Mouse (Mus musculus) stomach, embryonic 15.5 days (tissue): ENCODE data around the gene P2ry12. TPM values are rescaled to one million over a fixed set of nuclear protein-coding genes. Genes with fewer than 3 reads are reported as not detected.

ENCODE experiments used
- ATAC-seq: fragments of 200-750 bp; cut with Nextera tagmentation; 2 replicates; pipeline ENCODE4 v1.8.0; 2017; ENCODE audit warnings: low read depth, moderate number of reproducible peaks, moderate TSS enrichment; ENCODE audit not compliant: insufficient read depth, low FRiP score
- H3K27ac ChIP-seq: fragments of 300-500 bp; sonication (generic); 2 replicates; pipeline ENCODE4 v1.5.1; 2015; ENCODE audit warnings: mild to moderate bottlenecking, inconsistent platforms
- H3K27me3 ChIP-seq: fragments of 300-500 bp; sonication (generic); replicated peaks from 2 replicates; pipeline ENCODE4 v1.6.1; 2015; ENCODE audit warnings: inconsistent platforms
- H3K36me3 ChIP-seq: fragments of 300-500 bp; sonication (generic); 2 replicates; pipeline ENCODE4 v1.6.1; 2015; ENCODE audit warnings: inconsistent platforms
- H3K4me1 ChIP-seq: fragments of 300-500 bp; sonication (generic); 2 replicates; pipeline ENCODE4 v1.6.1; 2015; ENCODE audit warnings: inconsistent platforms
- H3K4me2 ChIP-seq: fragments of 300-500 bp; sonication (generic); 2 replicates; pipeline ENCODE4 v1.6.1; 2015; ENCODE audit warnings: mild to moderate bottlenecking, inconsistent platforms
- H3K4me3 ChIP-seq: fragments of 300-500 bp; sonication (generic); replicated peaks from 2 replicates; pipeline ENCODE4 v1.5.1; 2015; ENCODE audit warnings: inconsistent platforms
- H3K9ac ChIP-seq: fragments of 300-500 bp; sonication (generic); 2 replicates; pipeline ENCODE4 v1.6.1; 2015; ENCODE audit warnings: inconsistent platforms
- H3K9me3 ChIP-seq: fragments of 300-500 bp; sonication (generic); 2 replicates; pipeline ENCODE4 v1.6.1; 2016; ENCODE audit warnings: inconsistent platforms
- WGBS: fragments of 180-500 bp; shearing (Covaris S2); methylation state at CpG from one replicate; pipeline ENCODE4 v1.1.7; 2015; 5-methylcytosine and 5-hydroxymethylcytosine counted together
- polyA plus RNA-seq: library from polyadenylated mRNA; unstranded; fragments of >200 nt; fragmentation: Nextera tagmentation; extraction: Ambion mirVana; gene quantifications from 2 replicates; pipeline ENCODE4 v1.2.1, GENCODE M21; 2015

Gene P2ry12
- polyA plus RNA-seq, 1 experiment from 2014 or later, result 3.4 TPM

GRCm38 (mm10) chr3:59204719-59205503 is 57.8 kb downstream of the P2ry12 start:
- no peaks in the 10 kb centered on the region for H3K27me3 ChIP-seq
- 50% methylated on average over 11 of the region's 11 CpGs for WGBS
- no peaks in the 10 kb centered on the region for H3K9me3 ChIP-seq
- H3K4me3 ChIP-seq, result no peak overlapping the region
- H3K9ac ChIP-seq, result no peak overlapping the region
- H3K36me3 ChIP-seq, result no peaks in the 10 kb centered on the region
- no peak for ATAC-seq
- no peak overlapping the region for H3K4me2 ChIP-seq
- no peaks in the 10 kb centered on the region for H3K4me1 ChIP-seq
- peak overlapping the region; percentile 44; the same call in 1 of the 2 replicates for H3K27ac ChIP-seq

GRCm38 (mm10) chr3:59203802-59204520 is 58.7 kb downstream of the P2ry12 start:
- Histone ChIP-seq H3K9me3 (no peaks in the 10 kb centered on the region), H3K4me2 (no peak overlapping the region), H3K27me3 (no peaks in the 10 kb centered on the region), H3K4me3 (no peak overlapping the region), H3K27ac (peak overlapping the region; percentile 49), H3K9ac (no peak overlapping the region), H3K4me1 (no peaks in the 10 kb centered on the region), H3K36me3 (no peaks in the 10 kb centered on the region)
- ATAC-seq, result peak; percentile 85
- 64% methylated on average over 8 of the region's 8 CpGs for WGBS

GRCm38 (mm10) chr3:59197329-59197948 is 65.2 kb downstream of the P2ry12 start:
- no peak for ATAC-seq
- no peaks in the 10 kb centered on the region for H3K4me1 ChIP-seq
- H3K36me3 ChIP-seq, result no peaks in the 10 kb centered on the region
- WGBS, result 74% methylated on average over 4 of the region's 4 CpGs
- no peak overlapping the region for H3K27ac ChIP-seq
- no peaks in the 10 kb centered on the region for H3K27me3 ChIP-seq
- H3K4me3 ChIP-seq, result no peak overlapping the region
- no peak overlapping the region for H3K4me2 ChIP-seq
- no peaks in the 10 kb centered on the region for H3K9me3 ChIP-seq
- no peak overlapping the region for H3K9ac ChIP-seq

- H3K4me1 ChIP-seq, result no peaks in the 10 kb centered on the region
- peak within 1 kb of the TSS; percentile 31; the same call in 1 of the 2 replicates for H3K27ac ChIP-seq
- no peak within 1 kb of the TSS for H3K9ac ChIP-seq
- no peaks in the 10 kb centered on the region for H3K9me3 ChIP-seq
- WGBS, result 77% methylated on average over 7 of the region's 7 CpGs
- H3K4me2 ChIP-seq, result no peak within 1 kb of the TSS
- H3K36me3 ChIP-seq, result no peaks in the 10 kb centered on the region
- no peak for ATAC-seq
- no peaks in the 10 kb centered on the region for H3K27me3 ChIP-seq
- peak within 1 kb of the TSS; percentile 18; the same call in 1 of the 2 replicates for H3K4me3 ChIP-seq
Observed at GRCm38 (mm10) chr3:59194938-59195337, 67.7 kb downstream of the P2ry12 start, which contains the start of gene Gpr87. TSS of gene Gpr87 (minus strand) at chr3:59195104.

- no peak for ATAC-seq
- Histone ChIP-seq H3K9me3 (no peaks in the 10 kb centered on the region), H3K27ac (no peak overlapping the region), H3K4me1 (no peaks in the 10 kb centered on the region), H3K27me3 (no peaks in the 10 kb centered on the region), H3K9ac (no peak overlapping the region), H3K4me3 (peak overlapping the region; percentile 18; the same call in 1 of the 2 replicates), H3K36me3 (no peaks in the 10 kb centered on the region), H3K4me2 (no peak overlapping the region)
- WGBS, result 82% methylated on average over 7 of the region's 7 CpGs
Observed at GRCm38 (mm10) chr3:59194099-59194498, 68.6 kb downstream of the P2ry12 start.

GRCm38 (mm10) chr3:59191674-59192073 is 71.0 kb downstream of the P2ry12 start:
- H3K4me3 ChIP-seq, result no peak overlapping the region
- H3K9ac ChIP-seq, result no peak overlapping the region
- H3K9me3 ChIP-seq, result no peaks in the 10 kb centered on the region
- H3K27me3 ChIP-seq, result no peaks in the 10 kb centered on the region
- H3K4me2 ChIP-seq, result no peak overlapping the region
- no peak overlapping the region for H3K27ac ChIP-seq
- WGBS, result 95% methylated on average over 6 of the region's 6 CpGs
- no peak for ATAC-seq
- no peaks in the 10 kb centered on the region for H3K4me1 ChIP-seq
- H3K36me3 ChIP-seq, result no peaks in the 10 kb centered on the region

GRCm38 (mm10) chr3:59187336-59187735 is 75.3 kb downstream of the P2ry12 start:
- Histone ChIP-seq H3K4me1 (no peaks in the 10 kb centered on the region), H3K9me3 (no peaks in the 10 kb centered on the region), H3K9ac (no peak overlapping the region), H3K27ac (no peak overlapping the region), H3K4me3 (no peak overlapping the region), H3K27me3 (no peaks in the 10 kb centered on the region), H3K4me2 (no peak overlapping the region), H3K36me3 (no peaks in the 10 kb centered on the region)
- no peak for ATAC-seq
- WGBS, result 75% methylated on average over 4 of the region's 4 CpGs

GRCm38 (mm10) chr3:59185662-59186061 is 77.0 kb downstream of the P2ry12 start:
- Histone ChIP-seq H3K9me3 (no peaks in the 10 kb centered on the region), H3K36me3 (no peaks in the 10 kb centered on the region)

GRCm38 (mm10) chr3:59182129-59182528 is 80.5 kb downstream of the P2ry12 start:
- Histone ChIP-seq H3K4me1 (no peaks in the 10 kb centered on the region), H3K9me3 (no peaks in the 10 kb centered on the region), H3K4me2 (no peak overlapping the region), H3K27ac (no peak overlapping the region), H3K27me3 (no peaks in the 10 kb centered on the region), H3K4me3 (no peak overlapping the region), H3K36me3 (no peaks in the 10 kb centered on the region), H3K9ac (no peak overlapping the region)
- ATAC-seq, result no peak

More at GRCm38 (mm10) chr3:59185662-59186061, 77.0 kb downstream of the P2ry12 start:
- H3K4me2 ChIP-seq, result no peak overlapping the region
- H3K27me3 ChIP-seq, result no peaks in the 10 kb centered on the region
- H3K4me3 ChIP-seq, result no peak overlapping the region
- no peak for ATAC-seq
- no peak overlapping the region for H3K9ac ChIP-seq
- H3K27ac ChIP-seq, result no peak overlapping the region
- 71% methylated on average over 4 of the region's 4 CpGs for WGBS
- no peaks in the 10 kb centered on the region for H3K4me1 ChIP-seq

GRCm38 (mm10) chr3:59181134-59181533 is 81.5 kb downstream of the P2ry12 start:
- H3K36me3 ChIP-seq, result no peaks in the 10 kb centered on the region
- H3K4me1 ChIP-seq, result no peaks in the 10 kb centered on the region
- 72% methylated on average over 5 of the region's 5 CpGs for WGBS
- H3K27ac ChIP-seq, result no peak overlapping the region
- no peak overlapping the region for H3K4me2 ChIP-seq
- H3K9ac ChIP-seq, result no peak overlapping the region
- no peak overlapping the region for H3K4me3 ChIP-seq
- H3K9me3 ChIP-seq, result no peaks in the 10 kb centered on the region
- H3K27me3 ChIP-seq, result no peaks in the 10 kb centered on the region
- no peak for ATAC-seq

GRCm38 (mm10) chr3:59176871-59177270 is 85.8 kb downstream of the P2ry12 start:
- Histone ChIP-seq H3K27me3 (no peaks in the 10 kb centered on the region), H3K4me3 (no peak overlapping the region), H3K4me2 (no peak overlapping the region), H3K9ac (no peak overlapping the region), H3K9me3 (no peaks in the 10 kb centered on the region), H3K27ac (no peak overlapping the region), H3K36me3 (no peaks in the 10 kb centered on the region), H3K4me1 (no peaks in the 10 kb centered on the region)
- no peak for ATAC-seq
- 77% methylated on average over 5 of the region's 5 CpGs for WGBS

- H3K4me3 ChIP-seq, result no peak overlapping the region
- 0 out of 2 replicates have a peak, but pooled peaks have one; percentile 56 for ATAC-seq
- H3K27me3 ChIP-seq, result no peaks in the 10 kb centered on the region
- H3K4me1 ChIP-seq, result 0 out of 2 replicates have a peak, but pooled peaks cover 4% of the 10 kb centered on the region
- H3K4me2 ChIP-seq, result no peak overlapping the region
- H3K36me3 ChIP-seq, result no peaks in the 10 kb centered on the region
- no peak overlapping the region for H3K9ac ChIP-seq
- WGBS, result 16% methylated on average over 5 of the region's 5 CpGs
- no peaks in the 10 kb centered on the region for H3K9me3 ChIP-seq
- H3K27ac ChIP-seq, result no peak overlapping the region
Observed at GRCm38 (mm10) chr3:59175234-59175633, 87.4 kb downstream of the P2ry12 start.
